Mouse (Mus musculus) forebrain, embryonic 15.5 days (tissue): ENCODE data around the gene Scn8a. TPM values are rescaled to one million over a fixed set of nuclear protein-coding genes. Genes with fewer than 3 reads are reported as not detected.

Experiments used
- ATAC-seq: fragments of 200-750 bp; cut with Nextera tagmentation; replicated peaks from 2 replicates; pipeline ENCODE4 v1.8.0; 2017; ENCODE audit warnings: mild to moderate bottlenecking, moderate TSS enrichment, moderate library complexity
- H3K27ac ChIP-seq: fragments of 300-500 bp; sonication (generic); replicated peaks from 2 replicates; pipeline ENCODE4 v1.5.1; 2015; ENCODE audit warnings: mild to moderate bottlenecking, inconsistent platforms
- H3K27me3 ChIP-seq: fragments of 300-500 bp; sonication (generic); 2 replicates; pipeline ENCODE4 v1.6.1; 2015; ENCODE audit warnings: inconsistent platforms
- H3K36me3 ChIP-seq: fragments of 300-500 bp; sonication (generic); 2 replicates; pipeline ENCODE4 v1.6.1; 2015; ENCODE audit warnings: mild to moderate bottlenecking, inconsistent platforms
- H3K4me1 ChIP-seq: fragments of 300-500 bp; sonication (generic); 2 replicates; pipeline ENCODE4 v1.6.1; 2015; ENCODE audit warnings: inconsistent platforms
- H3K4me2 ChIP-seq: fragments of 300-500 bp; sonication (generic); replicated peaks from 2 replicates; pipeline ENCODE4 v1.6.1; 2015; ENCODE audit warnings: mild to moderate bottlenecking, inconsistent platforms
- H3K4me3 ChIP-seq: fragments of 300-500 bp; sonication (generic); 2 replicates; pipeline ENCODE4 v1.5.1; 2015; ENCODE audit warnings: mild to moderate bottlenecking, inconsistent platforms
- H3K9ac ChIP-seq: fragments of 300-500 bp; sonication (generic); replicated peaks from 2 replicates; pipeline ENCODE4 v1.6.1; 2015; ENCODE audit warnings: mild to moderate bottlenecking, inconsistent platforms
- H3K9me3 ChIP-seq: fragments of 300-500 bp; sonication (generic); 2 replicates; pipeline ENCODE4 v1.6.1; 2016; ENCODE audit warnings: inconsistent platforms
- WGBS: fragments of 180-500 bp; shearing (Covaris S2); methylation state at CpG from one replicate; pipeline ENCODE4 v1.1.7; 2015; ENCODE audit warnings: mixed read lengths; 5-methylcytosine and 5-hydroxymethylcytosine counted together
- polyA plus RNA-seq: library from polyadenylated mRNA; unstranded; fragments of >200 nt; fragmentation: Nextera tagmentation; extraction: Ambion mirVana; gene quantifications from 2 replicates; pipeline ENCODE4 v1.2.1, GENCODE M21; 2015

Gene Scn8a
- polyA plus RNA-seq, 1 experiment from 2014 or later = 20.4 TPM

GRCm38 (mm10) chr15:100922210-100922609, 52.6 kb downstream of the Scn8a start:
- Histone ChIP-seq H3K4me1 (peaks cover 20% of the 10 kb centered on the region), H3K27ac (no peak overlapping the region), H3K36me3 (no peaks in the 10 kb centered on the region), H3K4me3 (no peak overlapping the region), H3K9ac (no peak overlapping the region), H3K27me3 (no peaks in the 10 kb centered on the region), H3K4me2 (no peak overlapping the region), H3K9me3 (no peaks in the 10 kb centered on the region)
- 92% methylated on average over 11 of the region's 11 CpGs for WGBS
- ATAC-seq = no peak

- Histone ChIP-seq H3K36me3 (no peaks in the 10 kb centered on the region), H3K9ac (peak overlapping the region; percentile 34; the same call in 1 of the 2 replicates), H3K9me3 (no peaks in the 10 kb centered on the region), H3K27me3 (no peaks in the 10 kb centered on the region), H3K4me3 (no peak overlapping the region), H3K27ac (peak overlapping the region; percentile 77), H3K4me2 (peak overlapping the region; percentile 19), H3K4me1 (peaks cover 20% of the 10 kb centered on the region)
- 14% methylated on average over 19 of the region's 19 CpGs for WGBS
- peak; percentile 81 for ATAC-seq
These were observed 53.8 kb downstream of the Scn8a start for GRCm38 (mm10) chr15:100923476-100923875.

GRCm38 (mm10) chr15:100924941-100925340, 55.3 kb downstream of the Scn8a start:
- Histone ChIP-seq H3K4me1 (peaks cover 20% of the 10 kb centered on the region), H3K9ac (no peak overlapping the region), H3K36me3 (no peaks in the 10 kb centered on the region), H3K4me2 (no peak overlapping the region), H3K4me3 (no peak overlapping the region), H3K27me3 (no peaks in the 10 kb centered on the region), H3K27ac (peak overlapping the region; percentile 3; the same call in 1 of the 2 replicates), H3K9me3 (no peaks in the 10 kb centered on the region)
- 0 out of 2 replicates have a peak, but pooled peaks have one; percentile 18 for ATAC-seq
- 74% methylated on average over 10 of the region's 10 CpGs for WGBS

- no peak overlapping the region for H3K4me3 ChIP-seq
- no peak for ATAC-seq
- no peak overlapping the region for H3K4me2 ChIP-seq
- no peak overlapping the region for H3K9ac ChIP-seq
- WGBS = 66% methylated on average over 3 of the region's 3 CpGs
- no peak overlapping the region for H3K27ac ChIP-seq
- no peaks in the 10 kb centered on the region for H3K27me3 ChIP-seq
- H3K36me3 ChIP-seq = no peaks in the 10 kb centered on the region
- no peaks in the 10 kb centered on the region for H3K4me1 ChIP-seq
- H3K9me3 ChIP-seq = no peaks in the 10 kb centered on the region
These were observed 60.8 kb downstream of the Scn8a start for GRCm38 (mm10) chr15:100930477-100930876.

GRCm38 (mm10) chr15:100936176-100936575, 66.5 kb downstream of the Scn8a start:
- H3K4me1 ChIP-seq = 0 out of 2 replicates have a peak, but pooled peaks cover 5% of the 10 kb centered on the region
- no peaks in the 10 kb centered on the region for H3K9me3 ChIP-seq
- no peak for ATAC-seq
- H3K9ac ChIP-seq = no peak overlapping the region
- H3K36me3 ChIP-seq = peaks cover 7% of the 10 kb centered on the region; the same call in 1 of the 2 replicates
- H3K27me3 ChIP-seq = no peaks in the 10 kb centered on the region
- H3K4me3 ChIP-seq = no peak overlapping the region
- H3K4me2 ChIP-seq = no peak overlapping the region
- H3K27ac ChIP-seq = no peak overlapping the region
- WGBS = 65% methylated on average over 24 of the region's 24 CpGs

GRCm38 (mm10) chr15:100948383-100948782, 78.7 kb downstream of the Scn8a start:
- no peak overlapping the region for H3K27ac ChIP-seq
- no peaks in the 10 kb centered on the region for H3K27me3 ChIP-seq
- H3K36me3 ChIP-seq = no peaks in the 10 kb centered on the region
- no peaks in the 10 kb centered on the region for H3K9me3 ChIP-seq
- no peak overlapping the region for H3K9ac ChIP-seq
- no peak overlapping the region for H3K4me3 ChIP-seq
- WGBS = 91% methylated on average over 13 of the region's 13 CpGs
- peaks cover 15% of the 10 kb centered on the region for H3K4me1 ChIP-seq
- no peak for ATAC-seq
- no peak overlapping the region for H3K4me2 ChIP-seq

GRCm38 (mm10) chr15:100949169-100949568, 79.5 kb downstream of the Scn8a start:
- WGBS = 72% methylated on average over 4 of the region's 4 CpGs
- Histone ChIP-seq H3K4me1 (peaks cover 21% of the 10 kb centered on the region), H3K9me3 (no peaks in the 10 kb centered on the region), H3K4me3 (no peak overlapping the region), H3K27me3 (no peaks in the 10 kb centered on the region), H3K27ac (no peak overlapping the region), H3K4me2 (no peak overlapping the region), H3K9ac (no peak overlapping the region), H3K36me3 (no peaks in the 10 kb centered on the region)
- no peak for ATAC-seq

GRCm38 (mm10) chr15:100951491-100951890, 81.8 kb downstream of the Scn8a start:
- H3K27ac ChIP-seq = no peak overlapping the region

GRCm38 (mm10) chr15:100952292-100952691, 82.6 kb downstream of the Scn8a start:
- H3K4me3 ChIP-seq = no peak overlapping the region
- H3K4me2 ChIP-seq = no peak overlapping the region
- 57% methylated on average over 2 of the region's 2 CpGs for WGBS
- peaks cover 24% of the 10 kb centered on the region for H3K4me1 ChIP-seq
- no peaks in the 10 kb centered on the region for H3K9me3 ChIP-seq
- H3K27me3 ChIP-seq = no peaks in the 10 kb centered on the region
- no peak for ATAC-seq
- no peak overlapping the region for H3K9ac ChIP-seq
- H3K36me3 ChIP-seq = no peaks in the 10 kb centered on the region
- H3K27ac ChIP-seq = no peak overlapping the region

More at GRCm38 (mm10) chr15:100951491-100951890, 81.8 kb downstream of the Scn8a start:
- Histone ChIP-seq H3K4me1 (peaks cover 24% of the 10 kb centered on the region), H3K9ac (no peak overlapping the region), H3K9me3 (no peaks in the 10 kb centered on the region), H3K4me3 (no peak overlapping the region), H3K36me3 (no peaks in the 10 kb centered on the region), H3K27me3 (no peaks in the 10 kb centered on the region), H3K4me2 (no peak overlapping the region)
- no peak for ATAC-seq
- WGBS = 66% methylated on average over 10 of the region's 10 CpGs

GRCm38 (mm10) chr15:100952854-100953253, 83.2 kb downstream of the Scn8a start:
- H3K36me3 ChIP-seq = no peaks in the 10 kb centered on the region
- H3K27ac ChIP-seq = 0 out of 2 replicates have a peak overlapping the region, but pooled peaks have one; percentile 27
- H3K9me3 ChIP-seq = no peaks in the 10 kb centered on the region
- peaks cover 24% of the 10 kb centered on the region for H3K4me1 ChIP-seq
- H3K4me3 ChIP-seq = no peak overlapping the region
- H3K9ac ChIP-seq = no peak overlapping the region
- H3K4me2 ChIP-seq = no peak overlapping the region
- ATAC-seq = no peak
- 7% methylated on average over 8 of the region's 8 CpGs for WGBS
- no peaks in the 10 kb centered on the region for H3K27me3 ChIP-seq

GRCm38 (mm10) chr15:100953955-100954354, 84.3 kb downstream of the Scn8a start:
- Histone ChIP-seq H3K36me3 (no peaks in the 10 kb centered on the region), H3K9ac (no peak overlapping the region), H3K4me3 (no peak overlapping the region), H3K27me3 (no peaks in the 10 kb centered on the region), H3K27ac (no peak overlapping the region), H3K4me2 (no peak overlapping the region), H3K9me3 (no peaks in the 10 kb centered on the region), H3K4me1 (peaks cover 22% of the 10 kb centered on the region)
- no peak for ATAC-seq
- WGBS = 30% methylated on average over 7 of the region's 7 CpGs

- WGBS = 69% methylated on average over 16 of the region's 16 CpGs
- H3K27me3 ChIP-seq = no peaks in the 10 kb centered on the region
- no peak overlapping the region for H3K4me3 ChIP-seq
- H3K9ac ChIP-seq = no peak overlapping the region
- H3K4me1 ChIP-seq = peaks cover 16% of the 10 kb centered on the region
- H3K36me3 ChIP-seq = no peaks in the 10 kb centered on the region
- no peak overlapping the region for H3K4me2 ChIP-seq
- no peak for ATAC-seq
- no peaks in the 10 kb centered on the region for H3K9me3 ChIP-seq
- no peak overlapping the region for H3K27ac ChIP-seq
These were observed 85.1 kb downstream of the Scn8a start for GRCm38 (mm10) chr15:100954751-100955150.

GRCm38 (mm10) chr15:100960958-100961357, 91.3 kb downstream of the Scn8a start:
- Histone ChIP-seq H3K27ac (no peak overlapping the region), H3K36me3 (no peaks in the 10 kb centered on the region; the same call in 1 of the 2 replicates), H3K9me3 (no peaks in the 10 kb centered on the region), H3K9ac (no peak overlapping the region), H3K4me1 (no peaks in the 10 kb centered on the region), H3K27me3 (no peaks in the 10 kb centered on the region), H3K4me2 (no peak overlapping the region), H3K4me3 (no peak overlapping the region)
- 85% methylated on average over 6 of the region's 6 CpGs for WGBS
- ATAC-seq = no peak
